8 mouse cellular contexts compared by ENCODE assay signal in genomic region chr19:29523701-29524100, GRCm38 (mm10). TPM values are rescaled to one million over a fixed set of nuclear protein-coding genes. Genes with fewer than 3 reads are reported as not detected.
DNase-seq lines count a peak whose midpoint lies in the region; ATAC-seq and TF ChIP-seq lines count a peak whose summit lies in the region.

No protein-coding gene starts in this region.

- H3K4me1 ChIP-seq in heart, adult 2 months (ENCODE audit: control insufficient read depth, insufficient read depth, low read length): peaks cover 4% of the 10 kb centered on the region
- peaks cover 21% of the 10 kb centered on the region for H3K4me1 ChIP-seq in forebrain, embryonic 15.5 days
- H3K4me1 ChIP-seq in liver, embryonic 15.5 days (replicated peaks): peaks cover 35% of the 10 kb centered on the region

- H3K36me3 ChIP-seq in heart, adult 2 months (ENCODE audit: control insufficient read depth, insufficient read depth, low read length): peaks cover 15% of the 10 kb centered on the region
- H3K36me3 ChIP-seq in forebrain, embryonic 15.5 days: no peaks in the 10 kb centered on the region
- H3K36me3 ChIP-seq in liver, embryonic 15.5 days (replicated peaks): no peaks in the 10 kb centered on the region

- H3K27ac ChIP-seq in heart, adult 2 months: peak overlapping the region; percentile 99; the same call in 1 of the 2 replicates
- H3K27ac ChIP-seq in forebrain, embryonic 15.5 days (replicated peaks): no peak overlapping the region
- H3K27ac ChIP-seq in liver, embryonic 15.5 days (replicated peaks): no peak overlapping the region

- TF ChIP-seq EP300 in heart, adult 2 months (IDR thresholded peaks at IDR 0.05; ENCODE audit: insufficient read depth, low read depth, low read length): no peak

- H3K9me3 ChIP-seq in forebrain, embryonic 15.5 days: no peaks in the 10 kb centered on the region
- no peaks in the 10 kb centered on the region for H3K9me3 ChIP-seq in liver, embryonic 15.5 days (replicated peaks)

- H3K79me2 ChIP-seq in heart, adult 2 months (replicated peaks; ENCODE audit: control insufficient read depth, insufficient read depth, low read length): peaks cover 11% of the 10 kb centered on the region

- TF ChIP-seq POLR2A in heart, adult 2 months (IDR thresholded peaks at IDR 0.05; ENCODE audit: insufficient read depth, low read depth, low read length): no peak

- H3K9ac ChIP-seq in heart, adult 2 months (ENCODE audit: low read depth, low read length): peak overlapping the region; percentile 96
- 0 out of 2 replicates have a peak overlapping the region, but pooled peaks have one; percentile 82 for H3K9ac ChIP-seq in forebrain, embryonic 15.5 days (replicated peaks)
- peak overlapping the region; percentile 94; the same call in 1 of the 2 replicates for H3K9ac ChIP-seq in liver, embryonic 15.5 days

- intact Hi-C loops in heart, adult 2 months (cut with DNase I): loop anchor here (5.0 kb wide), 1 partner anchor 39 kb away; no protein-coding TSS in a partner anchor

- H3K4me2 ChIP-seq in forebrain, embryonic 15.5 days (replicated peaks): peak overlapping the region; percentile 73
- H3K4me2 ChIP-seq in liver, embryonic 15.5 days: peak overlapping the region; percentile 94

- H3K4me3 ChIP-seq in heart, adult 2 months: peak overlapping the region; percentile 81
- peak overlapping the region; percentile 78 for H3K4me3 ChIP-seq in forebrain, embryonic 15.5 days
- H3K4me3 ChIP-seq in liver, embryonic 15.5 days (replicated peaks): peak overlapping the region; percentile 96

- 34% methylated on average over 5 of the region's 5 CpGs for WGBS in heart, adult 2 months
- WGBS in forebrain, embryonic 15.5 days: 46% methylated on average over 5 of the region's 5 CpGs
- WGBS in liver, embryonic 15.5 days (ENCODE audit: insufficient replicate concordance): 39% methylated on average over 5 of the region's 5 CpGs

- DNase-seq in heart, adult 2 months: no peak
- DNase-seq in heart, adult 9 months (ENCODE audit: low spot score in 2 of 2): no peak
- peak; percentile 54 for DNase-seq in A20 (ENCODE audit: low read depth, low spot score)
- DNase-seq in right cerebral cortex, postnatal 4 days: no peak
- DNase-seq in spleen, postnatal 10 days (ENCODE audit: low spot score in 2 of 2): no peak
- DNase-seq in cerebellum, adult 8-10 months: no peak

- no peak for TF ChIP-seq CTCF in heart, adult 2 months (IDR thresholded peaks at IDR 0.05)

- no peaks in the 10 kb centered on the region for H3K27me3 ChIP-seq in heart, adult 2 months (ENCODE audit: control insufficient read depth, insufficient read depth, low read length)
- H3K27me3 ChIP-seq in forebrain, embryonic 15.5 days: no peaks in the 10 kb centered on the region
- H3K27me3 ChIP-seq in liver, embryonic 15.5 days: no peaks in the 10 kb centered on the region

- ATAC-seq in forebrain, embryonic 15.5 days (replicated peaks): no peak
- ATAC-seq in liver, embryonic 15.5 days (ENCODE audit: insufficient read depth): no peak

RNA-seq across cellular contexts. Expression of gene Ric1, which starts 1.6 kb away (rescaled TPM):
- total RNA-seq in heart, adult 2 months (2021): 10 to 100 TPM; 16.9 to 20.6 TPM
- polyA plus RNA-seq in heart, adult 2 months (2012; rRNA removed): 9.2 and 15.0 TPM in 2 replicates
- polyA plus RNA-seq in forebrain, embryonic 15.5 days (2015; fragmentation: Nextera tagmentation; extraction: Ambion mirVana): 13.2 and 13.4 TPM in 2 replicates
- polyA plus RNA-seq in liver, embryonic 15.5 days (2015; fragmentation: Nextera tagmentation; extraction: Ambion mirVana): 2.7 TPM in 2 replicates
